Mouse (Mus musculus): ENCODE measurements around the gene Gon4l. TPM values are rescaled to one million over a fixed set of nuclear protein-coding genes. Genes with fewer than 3 reads are reported as not detected.
A peak's percentile ranks its signal among the peaks of the same experiment; 100 is the strongest.
"Not testable (repeated sequence)": the region's sequence is repeated elsewhere in the genome, so short reads cannot be mapped to it uniquely, and the experiment has no call there.

The Gon4l gene
- 16.2 to 57.1 TPM (median 26.3 TPM) in 3 replicates for total RNA-seq (2017)

DNA sequence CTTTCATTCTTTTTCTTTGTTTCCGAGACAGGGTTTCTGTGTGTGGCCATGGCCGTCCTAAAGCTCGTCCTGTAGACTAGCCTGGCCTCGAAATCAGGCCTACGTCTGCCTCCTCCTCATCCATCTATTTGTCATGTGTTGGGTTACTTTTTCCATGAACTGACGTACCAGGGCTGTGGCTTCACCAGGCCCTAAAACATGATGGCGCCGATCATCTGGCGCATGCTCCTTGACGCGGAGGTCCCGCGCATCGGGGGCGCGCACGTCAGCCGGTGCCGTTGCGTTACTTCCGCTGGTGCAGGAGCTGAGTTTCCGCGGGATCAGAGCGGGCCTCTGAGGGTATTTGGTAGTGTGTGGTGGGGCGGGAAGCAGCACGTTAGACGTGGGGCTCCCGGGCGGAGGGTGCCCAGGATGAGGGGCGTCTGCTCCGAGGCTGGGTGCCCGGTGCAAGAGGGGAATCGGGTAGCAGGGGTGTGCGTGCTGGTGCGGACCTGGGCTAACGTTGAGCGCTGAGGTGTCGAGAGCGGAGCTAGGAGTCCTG lies at the start of gene Gon4l:
Gene Gon4l, plus strand, starts transcription at position 281 of the 541 bp plus-strand sequence.
- peak; percentile 84 for ATAC-seq (replicated peaks; ENCODE audit: insufficient number of reproducible peaks, low FRiP score, low TSS enrichment, poor library complexity, severe bottlenecking)

DNA sequence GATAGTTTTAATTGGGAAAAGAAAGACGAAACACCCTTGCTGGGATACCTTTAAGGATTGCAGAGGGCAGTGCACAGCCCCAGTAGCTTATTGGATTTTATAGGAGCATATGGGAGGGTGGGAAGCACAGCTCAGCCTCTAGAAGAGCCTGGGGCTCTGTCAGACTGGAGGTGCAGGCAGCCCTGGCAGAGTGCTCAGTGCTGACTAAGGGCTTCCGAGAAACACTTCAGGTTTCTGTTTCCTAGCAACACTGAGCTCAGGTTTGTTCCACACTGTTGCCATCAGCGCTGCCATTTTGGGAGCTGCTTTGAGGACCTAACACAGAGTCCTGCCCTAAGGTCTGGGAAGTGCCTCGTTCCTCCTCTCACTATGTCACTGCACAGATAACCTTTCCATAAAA lies 48.7 kb upstream of the Gon4l start:
- ATAC-seq (replicated peaks; ENCODE audit: insufficient number of reproducible peaks, low FRiP score, low TSS enrichment, poor library complexity, severe bottlenecking): not testable (repeated sequence)

GRCm38 (mm10) chr3:88786805-88787204 lies 48.2 kb upstream of the Gon4l start:
- ATAC-seq (replicated peaks; ENCODE audit: insufficient number of reproducible peaks, low FRiP score, low TSS enrichment, poor library complexity, severe bottlenecking): not testable (repeated sequence)

GRCm38 (mm10) chr3:88788033-88788432 lies 47.0 kb upstream of the Gon4l start:
- ATAC-seq (replicated peaks; ENCODE audit: insufficient number of reproducible peaks, low FRiP score, low TSS enrichment, poor library complexity, severe bottlenecking): not testable (repeated sequence)

DNA sequence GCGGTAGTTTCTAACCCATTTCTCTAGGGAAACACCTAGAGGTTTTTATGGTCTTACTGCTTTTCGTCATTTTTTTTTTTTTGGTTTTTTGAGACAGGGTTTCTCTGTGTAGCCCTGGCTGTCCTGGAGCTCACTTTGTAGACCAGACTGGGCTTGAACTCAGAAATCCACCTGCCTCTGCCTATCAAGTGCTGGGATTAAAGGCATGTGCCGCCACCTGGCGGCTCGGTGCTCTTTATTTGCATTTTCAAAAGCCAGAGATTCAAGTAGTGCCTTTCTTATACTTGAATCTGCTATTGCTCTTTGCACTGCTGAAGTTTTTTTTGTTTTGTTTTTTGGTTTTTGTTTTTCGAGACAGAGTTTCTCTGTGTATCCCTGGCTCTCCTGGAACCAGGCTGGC lies 37.5 kb upstream of the Gon4l start:
- ATAC-seq (replicated peaks; ENCODE audit: insufficient number of reproducible peaks, low FRiP score, low TSS enrichment, poor library complexity, severe bottlenecking): not testable (repeated sequence)

- ATAC-seq (replicated peaks; ENCODE audit: insufficient number of reproducible peaks, low FRiP score, low TSS enrichment, poor library complexity, severe bottlenecking): no peak
Measured at GRCm38 (mm10) chr3:88803910-88804540, 31.0 kb upstream of the Gon4l start.

DNA sequence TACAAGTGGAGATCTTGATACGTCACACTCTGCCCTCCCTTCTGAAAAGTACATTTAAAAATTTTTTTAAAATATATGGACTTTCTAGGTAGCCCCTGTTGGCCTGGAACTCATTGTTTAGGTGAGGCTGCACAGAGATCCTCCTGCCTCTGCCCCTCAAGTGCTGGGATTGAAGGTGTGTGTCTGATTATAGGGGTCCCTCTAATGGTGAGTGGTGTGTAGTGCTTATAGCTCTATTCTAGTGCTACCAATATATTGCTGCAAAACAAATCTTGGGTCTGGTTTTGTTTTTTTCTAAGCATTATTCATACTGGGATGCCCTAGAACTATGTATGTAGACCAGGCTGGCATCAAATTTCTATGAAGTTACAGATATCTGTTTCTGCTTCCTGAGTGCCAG lies 9.3 kb upstream of the Gon4l start:
- ATAC-seq (replicated peaks; ENCODE audit: insufficient number of reproducible peaks, low FRiP score, low TSS enrichment, poor library complexity, severe bottlenecking): no peak

GRCm38 (mm10) chr3:88827231-88827630 lies 7.8 kb upstream of the Gon4l start:
- no peak for ATAC-seq (replicated peaks; ENCODE audit: insufficient number of reproducible peaks, low FRiP score, low TSS enrichment, poor library complexity, severe bottlenecking)

DNA sequence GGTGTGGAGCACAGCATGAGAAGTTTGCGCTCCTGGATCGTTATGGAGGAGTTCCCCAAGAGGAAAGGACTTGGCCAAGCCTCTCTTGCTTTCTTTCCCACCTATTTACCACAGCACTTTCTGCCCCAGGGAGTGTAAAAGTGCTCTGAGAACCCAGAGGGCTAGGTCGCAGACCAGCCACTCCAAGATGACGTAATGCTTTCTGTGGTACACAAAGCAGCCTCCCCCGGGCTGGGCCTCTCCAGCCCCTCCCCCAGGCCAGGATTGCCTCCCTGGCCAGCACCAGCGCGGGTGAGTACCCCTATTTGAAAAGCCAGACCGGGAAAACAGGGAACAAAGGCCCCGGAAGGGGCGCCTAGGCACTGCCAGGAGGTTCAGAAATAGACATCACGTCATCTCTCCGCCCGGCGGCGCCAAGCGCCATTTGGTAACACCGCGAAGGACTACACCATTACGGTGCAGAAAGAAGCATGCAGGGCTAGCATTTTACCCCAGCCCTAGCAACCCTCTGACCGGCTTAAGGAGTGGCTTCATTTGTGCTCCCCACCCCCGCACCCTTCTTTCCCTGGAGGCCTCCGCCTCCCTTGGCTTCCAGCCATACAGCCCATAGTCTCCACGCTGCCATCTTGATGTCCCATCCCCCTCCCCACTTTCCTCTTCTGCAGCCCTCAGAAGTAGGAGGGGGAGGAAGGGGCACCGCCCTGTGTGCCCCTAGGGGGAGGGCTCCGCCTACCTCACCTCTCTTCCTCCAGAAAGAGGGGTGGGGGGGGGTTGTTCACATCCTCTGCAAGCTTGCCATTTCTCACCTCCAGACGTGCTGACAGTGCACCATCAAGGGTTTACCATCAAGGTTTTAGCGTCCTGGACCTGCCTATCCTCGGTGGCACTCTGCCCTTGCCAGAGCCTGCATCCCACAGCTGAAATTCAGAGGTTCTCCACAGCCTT lies 3.6 kb upstream of the Gon4l start:
- ATAC-seq (replicated peaks; ENCODE audit: insufficient number of reproducible peaks, low FRiP score, low TSS enrichment, poor library complexity, severe bottlenecking): peak; percentile 41

DNA sequence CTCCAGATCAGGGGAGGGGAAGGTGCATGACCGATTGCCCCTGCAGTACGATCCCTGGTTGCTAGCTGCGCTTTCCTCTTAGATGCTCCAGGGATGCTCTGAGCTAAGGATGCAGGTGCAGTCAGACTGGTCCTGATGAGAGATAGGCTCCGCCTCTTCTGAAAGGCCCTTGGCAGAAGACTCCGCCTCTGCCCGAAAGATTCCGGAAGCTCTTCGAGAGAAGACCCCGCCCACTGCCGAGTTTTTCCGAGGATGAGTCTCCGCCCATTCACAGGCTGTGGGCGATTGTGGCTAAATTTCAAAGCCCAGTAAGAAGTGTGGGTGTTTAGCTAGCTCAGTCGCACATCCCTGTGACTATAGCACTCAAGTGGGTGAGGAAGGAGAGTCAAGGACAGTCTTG lies 2.6 kb upstream of the Gon4l start:
- peak; percentile 66 for ATAC-seq (replicated peaks; ENCODE audit: insufficient number of reproducible peaks, low FRiP score, low TSS enrichment, poor library complexity, severe bottlenecking)

- ATAC-seq (replicated peaks; ENCODE audit: insufficient number of reproducible peaks, low FRiP score, low TSS enrichment, poor library complexity, severe bottlenecking): no peak
Measured at GRCm38 (mm10) chr3:88849172-88849571, 14.1 kb downstream of the Gon4l start.

DNA sequence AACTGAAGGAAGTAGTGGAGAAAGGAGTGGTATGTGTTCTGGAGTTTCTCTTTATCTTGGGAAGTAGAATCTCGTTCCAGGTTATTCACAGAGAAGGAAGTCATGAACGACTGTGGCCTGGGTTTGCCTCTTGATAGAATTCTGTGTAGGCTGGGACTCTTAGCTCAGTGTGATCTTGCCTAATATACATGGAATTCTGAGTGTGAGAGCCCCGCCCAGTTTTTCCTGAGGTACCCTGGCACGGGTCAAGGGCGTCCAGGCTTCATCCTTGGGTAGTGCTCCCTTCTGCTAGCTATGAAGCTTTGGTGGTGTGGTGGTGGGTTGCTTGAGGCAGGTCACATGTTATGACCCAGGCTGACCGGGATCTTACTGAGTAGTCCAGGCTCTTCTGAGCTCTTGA lies 20.8 kb downstream of the Gon4l start:
- ATAC-seq (replicated peaks; ENCODE audit: insufficient number of reproducible peaks, low FRiP score, low TSS enrichment, poor library complexity, severe bottlenecking): no peak

DNA sequence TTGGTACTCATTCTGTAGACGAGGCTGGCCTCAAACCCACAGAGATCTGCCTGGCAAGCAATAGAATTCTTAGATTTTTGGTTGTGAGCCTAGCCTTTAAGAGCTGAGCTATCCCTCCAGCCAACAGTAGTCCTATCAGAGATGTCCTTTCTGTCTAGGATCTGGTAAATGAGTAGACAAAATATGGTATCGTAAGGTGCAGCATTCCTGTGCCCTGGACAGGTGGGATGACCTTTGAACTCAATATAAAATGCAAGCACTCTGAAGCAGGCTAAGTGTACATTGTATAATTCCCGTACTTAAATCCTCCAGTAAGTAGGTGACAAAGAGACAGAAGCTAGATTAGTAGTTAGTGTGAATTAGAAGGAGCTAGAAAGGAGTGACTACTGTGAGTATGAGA lies 27.1 kb downstream of the Gon4l start:
- ATAC-seq (replicated peaks; ENCODE audit: insufficient number of reproducible peaks, low FRiP score, low TSS enrichment, poor library complexity, severe bottlenecking): no peak

DNA sequence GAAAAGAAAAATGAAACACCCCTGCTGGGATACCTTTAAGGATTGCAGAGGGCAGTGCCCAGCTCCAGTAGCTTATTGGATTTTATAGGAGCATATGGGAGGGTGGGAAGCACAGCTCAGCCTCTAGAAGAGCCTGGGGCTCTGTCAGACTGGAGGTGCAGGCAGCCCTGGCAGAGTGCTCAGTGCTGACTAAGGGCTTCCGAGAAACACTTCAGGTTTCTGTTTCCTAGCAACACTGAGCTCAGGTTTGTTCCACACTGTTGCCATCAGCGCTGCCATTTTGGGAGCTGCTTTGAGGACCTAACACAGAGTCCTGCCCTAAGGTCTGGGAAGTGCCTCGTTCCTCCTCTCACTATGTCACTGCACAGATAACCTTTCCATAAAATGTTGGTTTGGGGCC lies 31.7 kb downstream of the Gon4l start:
- not testable (repeated sequence) for ATAC-seq (replicated peaks; ENCODE audit: insufficient number of reproducible peaks, low FRiP score, low TSS enrichment, poor library complexity, severe bottlenecking)

DNA sequence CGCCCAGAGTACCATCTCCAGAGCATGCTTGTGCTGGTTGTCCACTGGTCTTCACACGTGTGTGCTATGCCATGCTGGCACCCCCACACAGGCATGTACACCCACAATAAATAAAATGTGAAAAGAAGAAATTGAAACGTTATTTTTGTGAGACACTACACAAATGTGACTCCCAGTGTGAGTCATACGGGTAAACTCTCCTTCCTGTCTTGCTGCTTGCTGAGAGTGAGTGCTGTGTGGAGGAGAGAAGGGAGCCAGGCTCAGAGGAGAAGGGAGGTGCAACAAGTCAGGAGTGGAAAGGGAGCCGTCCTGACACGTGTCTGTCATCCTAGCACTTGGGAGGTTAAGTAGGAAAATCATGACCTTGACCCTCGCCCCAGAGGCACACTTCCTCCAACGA lies 32.1 kb downstream of the Gon4l start:
- ATAC-seq (replicated peaks; ENCODE audit: insufficient number of reproducible peaks, low FRiP score, low TSS enrichment, poor library complexity, severe bottlenecking): not testable (repeated sequence)

- not testable (repeated sequence) for ATAC-seq (replicated peaks; ENCODE audit: insufficient number of reproducible peaks, low FRiP score, low TSS enrichment, poor library complexity, severe bottlenecking)
Measured at GRCm38 (mm10) chr3:88868449-88868848, 33.4 kb downstream of the Gon4l start.

DNA sequence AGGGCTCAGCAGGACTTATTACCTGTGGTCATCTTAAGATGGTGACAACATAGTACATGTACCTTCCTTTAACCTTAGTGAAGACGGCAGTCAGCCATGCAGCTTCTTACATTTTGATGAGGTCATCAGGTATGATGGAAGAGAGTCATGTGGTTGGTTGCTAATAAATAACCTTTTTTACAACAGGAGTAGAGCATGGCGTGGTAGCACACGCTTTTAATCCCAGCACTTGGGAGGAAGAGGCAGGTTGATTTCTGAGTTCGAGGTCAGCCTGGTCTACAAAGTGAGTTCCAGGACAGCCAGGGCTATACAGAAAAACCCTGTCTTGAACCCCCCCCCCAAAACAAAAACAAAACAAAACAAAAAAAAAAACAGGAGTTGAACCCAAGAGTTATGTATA lies 47.5 kb downstream of the Gon4l start:
- not testable (repeated sequence) for ATAC-seq (replicated peaks; ENCODE audit: insufficient number of reproducible peaks, low FRiP score, low TSS enrichment, poor library complexity, severe bottlenecking)

- not testable (repeated sequence) for ATAC-seq (replicated peaks; ENCODE audit: insufficient number of reproducible peaks, low FRiP score, low TSS enrichment, poor library complexity, severe bottlenecking)
Measured at GRCm38 (mm10) chr3:88893011-88893410, 58.0 kb downstream of the Gon4l start.

- no peak for ATAC-seq (replicated peaks; ENCODE audit: insufficient number of reproducible peaks, low FRiP score, low TSS enrichment, poor library complexity, severe bottlenecking)
Measured at GRCm38 (mm10) chr3:88904803-88905202, 69.8 kb downstream of the Gon4l start.

- ATAC-seq (replicated peaks; ENCODE audit: insufficient number of reproducible peaks, low FRiP score, low TSS enrichment, poor library complexity, severe bottlenecking): no peak
Measured at GRCm38 (mm10) chr3:88905209-88905608, 70.2 kb downstream of the Gon4l start.
